Mouse (Mus musculus) neural tube, embryonic 11.5 days (tissue): ENCODE results near the gene Tmbim4. TPM values are rescaled to one million over a fixed set of nuclear protein-coding genes. Genes with fewer than 3 reads are reported as not detected.

Experiments used
- ATAC-seq: fragments of 200-750 bp; cut with Nextera tagmentation; 2 replicates; pipeline ENCODE4 v1.8.0; 2017; ENCODE audit warnings: moderate number of reproducible peaks, mild to moderate bottlenecking, moderate TSS enrichment, moderate library complexity; ENCODE audit not compliant: insufficient read depth, low FRiP score, low TSS enrichment
- DNase-seq: peaks from one replicate; pipeline ENCODE4 v3.0.0-alpha.2; 2015; ENCODE audit warnings: low spot score
- H3K27ac ChIP-seq: fragments of 300-500 bp; sonication (generic); 2 replicates; pipeline ENCODE4 v1.5.1; 2014; ENCODE audit warnings: low read depth, mild to moderate bottlenecking, low read length
- H3K27me3 ChIP-seq: fragments of 300-500 bp; sonication (generic); 2 replicates; pipeline ENCODE4 v1.6.1; 2014; ENCODE audit warnings: mild to moderate bottlenecking, low read length, mixed read lengths; ENCODE audit not compliant: control insufficient read depth, insufficient read depth
- H3K36me3 ChIP-seq: fragments of 300-500 bp; sonication (generic); 2 replicates; pipeline ENCODE4 v1.6.1; 2014; ENCODE audit warnings: mild to moderate bottlenecking, low read length, moderate library complexity, mixed read lengths; ENCODE audit not compliant: control insufficient read depth, insufficient read depth
- H3K4me1 ChIP-seq: fragments of 300-500 bp; sonication (generic); 2 replicates; pipeline ENCODE4 v1.6.1; 2014; ENCODE audit warnings: low read length, mixed read lengths; ENCODE audit not compliant: control insufficient read depth, insufficient read depth
- H3K4me2 ChIP-seq: fragments of 300-500 bp; sonication (generic); 2 replicates; pipeline ENCODE4 v1.6.1; 2014; ENCODE audit warnings: low read depth, mild to moderate bottlenecking, moderate library complexity
- H3K4me3 ChIP-seq: fragments of 300-500 bp; sonication (generic); 2 replicates; pipeline ENCODE4 v1.5.1; 2014; ENCODE audit warnings: low read depth, low read length
- H3K9ac ChIP-seq: fragments of 300-500 bp; sonication (generic); 2 replicates; pipeline ENCODE4 v1.6.1; 2014; ENCODE audit warnings: mild to moderate bottlenecking, low read length
- H3K9me3 ChIP-seq: fragments of 300-500 bp; sonication (generic); 2 replicates; pipeline ENCODE4 v1.6.1; 2016; ENCODE audit warnings: low read length; ENCODE audit not compliant: control insufficient read depth
- WGBS: fragments of 180-500 bp; shearing (Covaris S2); extraction: QIAGEN DNeasy Blood & Tissue Kit; methylation state at CpG from one replicate; pipeline ENCODE4 v1.1.7; 2014; 5-methylcytosine and 5-hydroxymethylcytosine counted together
- polyA plus RNA-seq: library from polyadenylated mRNA; unstranded; fragments of >200 nt; fragmentation: Nextera tagmentation; extraction: Ambion mirVana; gene quantifications from 2 replicates; pipeline ENCODE4 v1.2.1, GENCODE M21; 2014

Tmbim4 gene
- polyA plus RNA-seq, 1 experiment from 2014 or later, result 85.4 TPM

DNA sequence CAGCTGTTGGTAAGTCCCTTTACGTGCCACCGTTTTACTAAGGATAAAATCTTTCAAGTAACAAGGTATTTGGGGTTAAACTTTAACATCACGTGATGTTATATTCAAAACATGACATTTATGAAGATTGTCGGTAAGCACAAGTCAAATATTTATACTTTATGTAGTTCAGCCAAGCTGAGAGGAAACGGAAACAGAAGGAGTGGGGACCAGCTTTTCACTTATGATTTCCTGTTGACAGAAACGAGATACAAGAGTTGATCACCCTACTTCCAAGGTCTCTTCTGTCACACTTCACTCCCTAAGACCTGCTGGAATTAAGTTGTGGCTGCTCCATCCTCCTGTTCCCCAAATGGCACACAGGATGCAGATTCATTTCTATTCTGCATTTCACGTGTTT is 19.4 kb downstream of the Tmbim4 start:
- Histone ChIP-seq H3K4me3 (no peak overlapping the region), H3K27me3 (no peaks in the 10 kb centered on the region), H3K4me2 (no peak overlapping the region), H3K4me1 (no peaks in the 10 kb centered on the region), H3K9ac (no peak overlapping the region), H3K27ac (no peak overlapping the region), H3K9me3 (no peaks in the 10 kb centered on the region), H3K36me3 (no peaks in the 10 kb centered on the region)
- WGBS, result 87% methylated on average over 7 of the region's 7 CpGs
- DNase-seq, result no peak
- ATAC-seq, result no peak

DNA sequence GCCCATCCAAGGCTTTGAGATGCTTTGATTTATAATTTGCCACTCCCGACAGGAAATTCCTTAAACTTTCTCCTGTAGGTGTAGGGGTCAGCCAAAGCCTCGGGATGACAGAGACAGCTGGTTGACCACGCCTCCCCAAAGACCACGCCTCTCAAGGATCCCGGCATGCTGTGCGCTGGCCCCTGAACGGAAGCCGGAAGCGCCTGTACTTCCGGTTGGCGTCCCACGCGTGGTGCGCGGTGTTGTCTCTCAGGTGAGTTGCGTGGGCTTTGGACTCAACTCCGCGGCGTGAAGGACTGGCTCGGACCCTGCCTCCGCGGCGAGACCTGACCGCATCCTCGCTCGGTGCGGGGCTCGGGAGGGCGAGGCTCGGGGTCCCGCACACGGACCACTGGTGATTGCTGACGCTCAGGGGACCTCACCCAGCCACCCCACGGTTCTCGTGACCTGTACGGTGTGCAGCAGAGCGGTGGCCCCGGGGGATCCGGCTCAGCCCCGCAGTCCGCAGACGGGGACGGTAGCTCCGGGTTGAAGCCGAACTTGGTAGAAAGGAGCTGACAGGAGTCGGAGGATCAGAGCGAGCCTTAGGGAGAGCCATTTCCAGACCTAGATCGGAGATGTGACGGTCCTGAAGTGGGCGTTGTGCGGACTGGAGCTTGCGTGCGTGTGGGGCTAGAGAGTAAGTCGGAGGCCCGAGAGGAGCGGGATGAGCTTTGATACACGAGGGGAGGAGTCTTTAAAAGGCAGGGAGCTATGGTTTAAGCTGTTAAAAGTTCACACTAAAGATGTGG is 25.7 kb downstream of the Tmbim4 start, which contains the start of gene Llph:
Gene Llph, plus strand, starts transcription at position 200 of the 791 bp plus-strand sequence.
- no peaks in the 10 kb centered on the region for H3K27me3 ChIP-seq
- H3K9me3 ChIP-seq, result no peaks in the 10 kb centered on the region
- peak; percentile 88 for DNase-seq
- H3K36me3 ChIP-seq, result peaks cover 3% of the 10 kb centered on the region
- WGBS, result under 1% methylated on average over 57 of the region's 57 CpGs
- H3K4me2 ChIP-seq, result peak within 1 kb of the TSS; percentile 94
- H3K9ac ChIP-seq, result peak within 1 kb of the TSS; percentile 87
- peak within 1 kb of the TSS; percentile 20; the same call in 1 of the 2 replicates for H3K27ac ChIP-seq
- H3K4me3 ChIP-seq, result peak within 1 kb of the TSS; percentile 100
- H3K4me1 ChIP-seq, result no peaks in the 10 kb centered on the region
- peak; percentile 94 for ATAC-seq

DNA sequence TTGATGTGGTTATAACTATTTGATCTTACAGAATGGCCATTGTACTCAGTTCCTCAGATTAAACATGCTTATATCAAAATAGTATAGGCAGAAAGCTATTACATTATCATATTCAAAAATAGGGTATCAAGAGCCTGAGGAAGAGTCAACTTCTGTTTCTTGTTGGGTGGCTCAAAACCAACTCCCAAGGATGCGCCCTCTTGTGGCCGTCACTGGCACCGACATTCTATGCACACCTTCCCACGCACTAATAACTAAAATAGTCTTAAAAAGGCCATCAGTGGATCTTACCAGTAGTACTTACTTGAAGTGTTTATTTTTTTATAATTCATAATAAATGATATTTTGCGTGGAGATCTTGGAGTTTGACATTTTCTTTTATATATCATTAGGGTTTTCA is 30.3 kb downstream of the Tmbim4 start:
- Histone ChIP-seq H3K36me3 (peaks cover 3% of the 10 kb centered on the region), H3K9me3 (no peaks in the 10 kb centered on the region), H3K27me3 (no peaks in the 10 kb centered on the region), H3K4me3 (no peak overlapping the region), H3K9ac (no peak overlapping the region), H3K4me1 (no peaks in the 10 kb centered on the region), H3K27ac (no peak overlapping the region), H3K4me2 (no peak overlapping the region)
- WGBS, result 34% methylated on average over 5 of the region's 5 CpGs
- ATAC-seq (no peak), DNase-seq (peak; percentile 59)

DNA sequence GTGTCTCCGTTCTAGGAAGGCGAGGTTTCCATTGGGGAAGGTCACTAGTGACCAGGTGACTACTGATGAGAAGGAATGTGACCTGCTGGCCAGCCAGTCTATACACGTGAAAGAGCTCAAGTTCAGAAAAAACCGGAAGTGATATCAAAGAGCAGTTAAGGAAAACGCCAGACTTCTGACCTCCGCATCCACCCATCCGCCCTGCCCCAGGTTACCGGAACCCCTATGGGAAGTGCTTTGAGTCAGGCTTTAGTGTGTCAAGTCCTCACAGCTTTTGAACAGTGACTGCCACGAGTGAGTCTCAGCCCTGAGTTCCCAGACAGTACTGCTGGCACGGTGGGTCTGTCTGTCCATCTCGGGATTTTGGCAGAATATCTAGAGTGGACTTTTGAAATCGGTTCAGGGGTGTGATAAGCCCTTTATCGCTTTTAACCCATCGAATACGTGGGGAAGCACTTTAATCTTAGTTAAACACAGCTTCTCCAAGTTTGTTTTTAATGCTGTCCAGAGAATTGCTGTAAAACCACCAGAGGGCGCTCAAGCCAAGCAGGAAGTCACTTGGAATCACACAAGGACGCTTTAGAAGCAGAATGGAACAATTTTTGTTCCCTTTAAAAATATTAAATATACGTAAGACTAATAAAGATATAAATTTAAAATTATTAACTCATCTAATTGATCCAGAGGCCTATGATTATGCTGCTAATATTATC is 32.4 kb downstream of the Tmbim4 start:
- Histone ChIP-seq H3K36me3 (peaks cover 3% of the 10 kb centered on the region), H3K4me2 (no peak overlapping the region), H3K4me3 (no peak overlapping the region), H3K4me1 (no peaks in the 10 kb centered on the region), H3K9me3 (no peaks in the 10 kb centered on the region), H3K27ac (no peak overlapping the region), H3K27me3 (no peaks in the 10 kb centered on the region), H3K9ac (no peak overlapping the region)
- ATAC-seq (no peak), DNase-seq (peak; percentile 69)
- 34% methylated on average over 18 of the region's 18 CpGs for WGBS

DNA sequence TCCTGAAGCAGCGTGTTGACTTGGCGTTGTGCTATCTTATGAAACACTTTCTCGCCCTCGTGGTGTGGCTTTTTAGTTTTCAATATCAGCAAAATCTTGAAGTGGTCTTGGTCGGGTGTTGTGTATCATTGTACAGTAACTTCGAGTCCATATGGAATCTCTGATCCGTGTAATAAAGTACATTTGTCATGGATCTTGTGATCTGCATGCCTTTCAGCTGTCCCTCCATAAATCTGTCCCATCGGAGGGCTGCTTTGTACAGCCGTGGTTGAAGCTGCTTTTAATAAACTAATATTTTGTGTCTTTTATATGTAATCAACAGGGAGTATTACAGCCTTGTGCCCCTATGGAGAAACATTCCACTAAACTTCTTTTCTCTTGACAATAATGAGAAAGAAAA is 35.5 kb downstream of the Tmbim4 start:
- 64% methylated on average over 9 of the region's 9 CpGs for WGBS
- H3K4me2 ChIP-seq, result no peak overlapping the region
- no peak for DNase-seq
- no peak overlapping the region for H3K9ac ChIP-seq
- ATAC-seq, result no peak
- H3K4me3 ChIP-seq, result no peak overlapping the region
- H3K27me3 ChIP-seq, result no peaks in the 10 kb centered on the region
- no peak overlapping the region for H3K27ac ChIP-seq
- H3K9me3 ChIP-seq, result no peaks in the 10 kb centered on the region
- H3K4me1 ChIP-seq, result no peaks in the 10 kb centered on the region
- no peaks in the 10 kb centered on the region for H3K36me3 ChIP-seq

DNA sequence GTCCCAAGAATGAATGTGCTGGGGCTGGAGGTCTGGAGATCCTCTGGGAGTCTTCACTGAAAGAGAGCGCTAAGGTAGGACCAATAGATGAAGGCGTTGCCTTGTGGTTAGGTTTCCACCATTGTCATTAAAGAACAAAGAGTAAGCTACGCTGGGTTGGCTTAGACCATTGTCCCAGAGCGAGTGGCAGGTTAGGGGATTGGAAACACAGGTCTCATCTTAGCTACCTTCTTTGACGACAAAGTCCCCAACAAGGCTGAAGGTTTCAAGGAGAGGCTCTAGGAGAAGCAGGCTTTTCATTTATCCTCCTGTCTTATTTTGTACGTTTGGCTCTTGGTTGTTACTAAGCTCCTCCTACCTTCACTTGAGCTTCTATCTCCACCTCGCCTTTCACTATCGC is 36.9 kb downstream of the Tmbim4 start:
- Histone ChIP-seq H3K4me2 (no peak overlapping the region), H3K27ac (no peak overlapping the region), H3K9me3 (no peaks in the 10 kb centered on the region), H3K4me1 (no peaks in the 10 kb centered on the region), H3K9ac (no peak overlapping the region), H3K27me3 (no peaks in the 10 kb centered on the region), H3K4me3 (no peak overlapping the region), H3K36me3 (no peaks in the 10 kb centered on the region)
- DNase-seq, result no peak
- WGBS, result 88% methylated on average over 8 of the region's 8 CpGs
- ATAC-seq, result no peak

DNA sequence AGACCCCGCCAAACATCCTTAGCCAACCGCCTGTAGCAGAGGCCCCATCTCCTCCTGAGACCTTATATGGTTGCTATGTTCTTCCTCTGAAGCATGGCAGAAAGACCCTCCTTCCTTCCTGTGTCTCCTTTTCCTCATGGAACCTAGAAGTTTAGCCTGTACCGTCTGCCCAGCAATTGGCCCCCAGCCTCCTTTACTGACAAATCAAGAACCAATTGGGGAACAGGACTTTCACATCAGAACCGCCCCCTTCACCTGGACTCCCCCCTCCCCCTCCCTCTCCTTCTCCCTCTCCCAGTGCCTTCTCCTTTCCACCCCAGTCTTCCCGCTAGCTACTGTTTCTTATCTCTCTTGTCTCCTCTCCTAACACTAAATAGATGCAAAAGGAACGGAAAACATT is 38.1 kb downstream of the Tmbim4 start:
- no peak for DNase-seq
- Histone ChIP-seq H3K27ac (no peak overlapping the region), H3K4me1 (no peaks in the 10 kb centered on the region), H3K4me2 (no peak overlapping the region), H3K4me3 (no peak overlapping the region), H3K36me3 (no peaks in the 10 kb centered on the region), H3K9me3 (no peaks in the 10 kb centered on the region), H3K9ac (no peak overlapping the region), H3K27me3 (no peaks in the 10 kb centered on the region)
- no peak for ATAC-seq
- WGBS, result 61% methylated on average over 6 of the region's 6 CpGs

DNA sequence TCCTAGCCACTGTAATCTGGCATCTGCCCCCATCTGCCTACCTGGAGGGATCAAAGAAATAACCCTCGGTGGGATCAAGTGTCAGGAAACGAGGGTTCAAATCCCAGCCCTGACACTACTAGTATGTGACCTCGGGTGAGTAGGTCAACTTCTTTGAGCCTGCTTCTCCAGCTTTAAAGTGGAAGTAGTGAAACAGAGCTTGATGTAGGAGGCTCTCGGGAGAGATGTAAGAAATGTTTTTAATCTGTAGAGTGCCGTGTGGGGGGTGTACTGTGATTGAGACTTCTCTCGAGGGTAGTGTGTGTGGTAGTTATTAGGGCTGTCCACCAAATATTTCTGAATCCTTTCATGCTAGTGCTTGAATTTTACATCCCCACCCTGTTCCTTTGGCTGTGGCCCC is 41.0 kb downstream of the Tmbim4 start:
- Histone ChIP-seq H3K36me3 (no peaks in the 10 kb centered on the region), H3K4me1 (no peaks in the 10 kb centered on the region), H3K9me3 (no peaks in the 10 kb centered on the region), H3K27me3 (no peaks in the 10 kb centered on the region), H3K9ac (no peak overlapping the region), H3K27ac (no peak overlapping the region), H3K4me2 (no peak overlapping the region), H3K4me3 (no peak overlapping the region)
- ATAC-seq (no peak), DNase-seq (no peak)
- 47% methylated on average over 6 of the region's 6 CpGs for WGBS

DNA sequence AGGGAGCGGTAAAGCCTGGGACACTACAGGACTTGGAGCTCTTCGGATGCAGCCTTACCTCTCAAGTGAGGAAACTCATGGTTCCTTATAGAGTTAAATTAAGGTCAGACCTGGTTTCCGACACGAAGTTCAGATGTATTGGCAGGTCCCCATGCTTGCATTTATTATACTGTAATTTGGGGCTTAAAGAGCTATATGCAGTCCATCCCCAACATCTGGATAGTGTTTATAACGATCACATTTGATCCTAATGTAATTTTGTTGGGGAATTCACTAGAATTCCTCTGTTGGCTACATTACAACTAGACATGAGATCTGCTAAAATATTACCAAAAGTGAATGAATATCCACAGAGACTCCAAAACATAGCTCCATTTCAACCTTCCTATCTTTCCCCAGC is 44.3 kb downstream of the Tmbim4 start:
- DNase-seq, result no peak
- Histone ChIP-seq H3K27me3 (no peaks in the 10 kb centered on the region), H3K4me3 (no peak overlapping the region), H3K9me3 (no peaks in the 10 kb centered on the region), H3K36me3 (no peaks in the 10 kb centered on the region), H3K4me1 (no peaks in the 10 kb centered on the region), H3K4me2 (no peak overlapping the region), H3K27ac (no peak overlapping the region), H3K9ac (no peak overlapping the region)
- 91% methylated on average over 5 of the region's 5 CpGs for WGBS
- ATAC-seq, result no peak
